Mouse (Mus musculus) heart, embryonic 16.5 days (tissue): ENCODE results near the gene Pdcd1lg2. TPM values are rescaled to one million over a fixed set of nuclear protein-coding genes. Genes with fewer than 3 reads are reported as not detected.
A peak's percentile ranks its signal among the peaks of the same experiment; 100 is the strongest.

ENCODE experiments used
- ATAC-seq: fragments of 200-750 bp; cut with Nextera tagmentation; replicated peaks from 2 replicates; pipeline ENCODE4 v1.8.0; 2017; ENCODE audit warnings: moderate number of reproducible peaks; ENCODE audit not compliant: insufficient read depth, low FRiP score; ENCODE audit errors: extremely low read depth
- H3K27ac ChIP-seq: fragments of 300-500 bp; sonication (generic); 2 replicates; pipeline ENCODE4 v1.5.1; 2014; ENCODE audit warnings: mild to moderate bottlenecking, low read length, control low read depth, moderate library complexity
- H3K27me3 ChIP-seq: fragments of 300-500 bp; sonication (generic); 2 replicates; pipeline ENCODE4 v1.6.1; 2014; ENCODE audit warnings: low read length, mixed read lengths; ENCODE audit not compliant: control insufficient read depth, insufficient read depth
- H3K36me3 ChIP-seq: fragments of 300-500 bp; sonication (generic); 2 replicates; pipeline ENCODE4 v1.6.1; 2014; ENCODE audit not compliant: control insufficient read depth, insufficient read depth
- H3K4me1 ChIP-seq: fragments of 300-500 bp; sonication (generic); 2 replicates; pipeline ENCODE4 v1.6.1; 2014; ENCODE audit warnings: low read length, mixed read lengths; ENCODE audit not compliant: control insufficient read depth, insufficient read depth
- H3K4me2 ChIP-seq: fragments of 300-500 bp; sonication (generic); 2 replicates; pipeline ENCODE4 v1.6.1; 2014; ENCODE audit warnings: low read depth, mild to moderate bottlenecking, control low read depth, low read length
- H3K4me3 ChIP-seq: fragments of 300-500 bp; sonication (generic); 2 replicates; pipeline ENCODE4 v1.5.1; 2014; ENCODE audit warnings: mild to moderate bottlenecking, control low read depth, low read length
- H3K9ac ChIP-seq: fragments of 300-500 bp; sonication (generic); 2 replicates; pipeline ENCODE4 v1.6.1; 2014; ENCODE audit warnings: low read length, control low read depth
- H3K9me3 ChIP-seq: fragments of 300-500 bp; sonication (generic); replicated peaks from 2 replicates; pipeline ENCODE4 v1.6.1; 2016; ENCODE audit warnings: low read length; ENCODE audit not compliant: control insufficient read depth
- WGBS: fragments of 180-500 bp; shearing (Covaris S2); extraction: QIAGEN DNeasy Blood & Tissue Kit; methylation state at CpG from one replicate; pipeline ENCODE4 v1.1.7; 2014; 5-methylcytosine and 5-hydroxymethylcytosine counted together
- polyA plus RNA-seq: library from polyadenylated mRNA; unstranded; fragments of >200 nt; fragmentation: Nextera tagmentation; extraction: Ambion mirVana; gene quantifications from 2 replicates; pipeline ENCODE4 v1.2.1, GENCODE M21; 2015

Pdcd1lg2 gene
- polyA plus RNA-seq, 1 experiment from 2014 or later: 0.41 TPM

- WGBS: 27% methylated on average over 10 of the region's 10 CpGs
- Histone ChIP-seq H3K4me2 (no peak overlapping the region), H3K27ac (peak overlapping the region; percentile 86), H3K27me3 (no peaks in the 10 kb centered on the region), H3K4me3 (no peak overlapping the region), H3K9ac (no peak overlapping the region), H3K4me1 (peaks cover 42% of the 10 kb centered on the region), H3K36me3 (no peaks in the 10 kb centered on the region), H3K9me3 (no peaks in the 10 kb centered on the region)
- peak; percentile 56 for ATAC-seq
Measured at GRCm38 (mm10) chr19:29468941-29469685, 58.4 kb downstream of the Pdcd1lg2 start.

DNA sequence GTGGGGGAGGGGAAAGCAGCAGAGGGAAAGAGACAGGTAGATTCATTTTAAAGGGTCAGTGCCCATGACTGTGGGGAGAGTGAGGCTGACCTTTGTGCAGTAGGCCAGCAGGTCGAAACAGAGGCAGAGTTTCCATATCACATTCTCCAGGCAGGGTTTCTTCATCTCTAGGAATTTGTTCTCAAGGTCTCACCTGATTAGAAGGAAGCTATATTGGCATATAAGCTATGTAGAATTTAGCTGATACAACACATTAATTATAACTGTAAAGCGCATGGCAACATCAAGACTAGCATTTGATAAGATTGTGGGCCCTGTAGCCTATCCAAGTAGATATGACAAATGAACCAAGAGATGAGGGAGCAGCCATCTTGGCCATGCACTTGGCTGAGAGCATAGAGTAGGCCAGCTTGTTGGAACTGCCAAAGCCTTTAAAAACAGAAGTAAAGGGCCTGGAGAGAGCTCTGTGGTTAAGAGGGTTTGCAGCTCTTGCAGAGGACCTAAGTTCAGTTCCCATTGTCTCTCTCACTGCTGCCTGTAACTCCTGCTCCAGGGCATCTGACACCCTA is 59.1 kb downstream of the Pdcd1lg2 start:
- Histone ChIP-seq H3K27me3 (no peaks in the 10 kb centered on the region), H3K9ac (no peak overlapping the region), H3K4me2 (no peak overlapping the region), H3K27ac (peak overlapping the region; percentile 86), H3K36me3 (no peaks in the 10 kb centered on the region), H3K4me3 (no peak overlapping the region), H3K4me1 (peaks cover 42% of the 10 kb centered on the region), H3K9me3 (no peaks in the 10 kb centered on the region)
- no peak for ATAC-seq
- 60% methylated on average over 2 of the region's 2 CpGs for WGBS

GRCm38 (mm10) chr19:29470652-29471051 is 59.9 kb downstream of the Pdcd1lg2 start:
- H3K27me3 ChIP-seq: no peaks in the 10 kb centered on the region
- H3K4me2 ChIP-seq: peak overlapping the region; percentile 54
- peaks cover 42% of the 10 kb centered on the region for H3K4me1 ChIP-seq
- H3K9ac ChIP-seq: peak overlapping the region; percentile 26; the same call in 1 of the 2 replicates
- H3K9me3 ChIP-seq: no peaks in the 10 kb centered on the region
- ATAC-seq: peak; percentile 35; the same call in 1 of the 2 replicates
- no peaks in the 10 kb centered on the region for H3K36me3 ChIP-seq
- 23% methylated on average over 4 of the region's 4 CpGs for WGBS
- peak overlapping the region; percentile 86 for H3K27ac ChIP-seq
- no peak overlapping the region for H3K4me3 ChIP-seq

DNA sequence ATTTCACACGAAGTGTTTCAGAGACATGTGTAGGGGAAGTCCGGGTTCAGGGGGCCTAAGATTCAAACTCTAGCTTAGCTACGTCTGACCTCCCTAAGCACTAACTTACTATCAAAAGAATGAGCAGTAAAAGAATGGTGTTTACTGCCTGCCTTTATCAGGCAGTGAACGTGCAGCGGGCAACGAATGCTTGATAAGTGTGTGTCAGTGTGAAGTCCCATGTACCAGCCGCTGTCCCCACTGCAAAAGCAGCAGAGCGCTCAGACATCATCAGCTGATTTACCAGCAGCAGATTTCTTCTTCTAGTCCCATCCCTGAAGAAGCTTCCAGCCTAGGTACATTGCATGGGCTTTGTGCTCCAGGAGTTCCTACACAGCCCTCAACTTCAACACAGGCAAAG is 61.7 kb downstream of the Pdcd1lg2 start:
- H3K27me3 ChIP-seq: no peaks in the 10 kb centered on the region
- H3K9me3 ChIP-seq: no peaks in the 10 kb centered on the region
- H3K36me3 ChIP-seq: no peaks in the 10 kb centered on the region
- H3K4me3 ChIP-seq: no peak overlapping the region
- no peak overlapping the region for H3K9ac ChIP-seq
- ATAC-seq: no peak; the same call in 1 of the 2 replicates
- no peak overlapping the region for H3K4me2 ChIP-seq
- H3K27ac ChIP-seq: peak overlapping the region; percentile 40
- H3K4me1 ChIP-seq: peaks cover 42% of the 10 kb centered on the region
- 40% methylated on average over 8 of the region's 8 CpGs for WGBS

DNA sequence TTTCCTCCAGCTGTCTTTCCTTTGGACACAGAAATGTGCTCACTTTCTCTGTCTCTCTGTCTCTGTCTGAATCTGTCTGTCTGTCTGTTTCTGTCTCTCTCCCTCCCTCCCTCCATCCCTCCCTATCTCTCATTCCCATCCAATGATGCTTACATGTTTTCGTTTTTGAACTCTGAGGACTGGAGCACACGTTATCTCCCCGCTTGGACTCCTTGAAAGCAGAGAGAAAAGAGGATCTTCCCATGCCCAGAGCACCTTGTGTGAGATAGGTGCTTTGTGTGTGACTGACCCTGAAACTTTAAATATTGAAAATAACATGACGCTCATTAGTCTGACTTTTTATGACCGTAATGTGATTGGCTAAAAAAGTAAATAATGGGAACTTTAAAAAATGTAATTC is 62.2 kb downstream of the Pdcd1lg2 start:
- no peaks in the 10 kb centered on the region for H3K9me3 ChIP-seq
- H3K27ac ChIP-seq: peak overlapping the region; percentile 40
- no peak overlapping the region for H3K4me2 ChIP-seq
- H3K4me1 ChIP-seq: peaks cover 39% of the 10 kb centered on the region
- no peak overlapping the region for H3K9ac ChIP-seq
- 77% methylated on average over 5 of the region's 5 CpGs for whole genome bisulfite sequencing
- H3K4me3 ChIP-seq: no peak overlapping the region
- H3K36me3 ChIP-seq: no peaks in the 10 kb centered on the region
- no peaks in the 10 kb centered on the region for H3K27me3 ChIP-seq
- no peak for ATAC-seq

GRCm38 (mm10) chr19:29474803-29475202 is 64.1 kb downstream of the Pdcd1lg2 start:
- no peak overlapping the region for H3K9ac ChIP-seq
- no peak for ATAC-seq
- H3K4me3 ChIP-seq: no peak overlapping the region
- peaks cover 28% of the 10 kb centered on the region for H3K4me1 ChIP-seq
- WGBS: 52% methylated on average over 2 of the region's 2 CpGs
- H3K4me2 ChIP-seq: no peak overlapping the region
- no peaks in the 10 kb centered on the region for H3K9me3 ChIP-seq
- no peaks in the 10 kb centered on the region for H3K36me3 ChIP-seq
- H3K27ac ChIP-seq: no peak overlapping the region
- H3K27me3 ChIP-seq: no peaks in the 10 kb centered on the region

GRCm38 (mm10) chr19:29475210-29475620 is 64.5 kb downstream of the Pdcd1lg2 start:
- Histone ChIP-seq H3K4me2 (no peak overlapping the region), H3K9ac (no peak overlapping the region), H3K27ac (no peak overlapping the region), H3K4me1 (peaks cover 24% of the 10 kb centered on the region), H3K36me3 (no peaks in the 10 kb centered on the region), H3K9me3 (no peaks in the 10 kb centered on the region), H3K27me3 (no peaks in the 10 kb centered on the region), H3K4me3 (no peak overlapping the region)
- ATAC-seq: no peak
- 71% methylated on average over 4 of the region's 4 CpGs for WGBS

DNA sequence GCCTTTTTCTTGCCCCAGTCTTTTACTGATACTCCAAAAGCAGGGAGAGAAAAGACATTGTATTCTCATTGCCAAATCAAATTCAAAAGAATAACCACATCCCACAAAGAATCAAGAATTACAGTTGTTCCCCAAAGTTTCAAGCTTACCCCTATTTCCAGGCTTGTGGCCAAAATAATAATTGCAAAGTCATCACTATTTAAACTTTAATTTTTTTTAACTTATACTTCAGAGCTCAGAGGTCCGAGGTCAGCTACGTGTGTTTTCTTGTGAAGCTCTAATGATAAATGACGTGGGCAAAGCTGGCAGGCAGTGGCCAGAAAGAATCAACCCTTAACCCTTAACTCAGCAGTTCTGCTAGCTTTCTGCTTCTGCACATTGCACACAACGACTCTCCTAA is 67.9 kb downstream of the Pdcd1lg2 start:
- 23% methylated on average over 4 of the region's 4 CpGs for WGBS
- Histone ChIP-seq H3K4me3 (no peak overlapping the region), H3K27me3 (no peaks in the 10 kb centered on the region), H3K4me1 (no peaks in the 10 kb centered on the region; the same call in 1 of the 2 replicates), H3K36me3 (no peaks in the 10 kb centered on the region), H3K27ac (no peak overlapping the region), H3K4me2 (no peak overlapping the region), H3K9ac (no peak overlapping the region), H3K9me3 (no peaks in the 10 kb centered on the region)
- no peak for ATAC-seq

DNA sequence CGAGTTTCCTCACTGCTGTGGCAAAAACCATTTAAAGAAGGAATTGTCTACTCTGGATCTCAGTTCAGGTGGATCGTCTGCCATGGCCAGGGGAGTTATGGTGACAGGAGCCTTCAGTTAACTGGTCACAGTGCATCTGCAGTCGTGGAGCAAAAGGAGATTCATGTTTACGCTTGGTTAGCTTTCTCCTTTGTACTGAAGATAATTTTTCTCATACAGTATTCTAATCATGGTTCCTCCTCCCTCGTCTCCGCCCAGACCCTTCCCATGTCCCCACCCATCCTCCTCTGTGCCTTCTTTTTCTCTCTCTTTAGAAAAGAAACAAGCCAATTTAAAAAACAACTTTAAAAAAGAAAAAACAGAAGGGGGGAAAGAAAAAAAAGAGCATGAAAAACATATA is 70.9 kb downstream of the Pdcd1lg2 start:
- H3K9me3 ChIP-seq: no peaks in the 10 kb centered on the region
- no peaks in the 10 kb centered on the region for H3K27me3 ChIP-seq
- no peak for ATAC-seq
- no peak overlapping the region for H3K4me3 ChIP-seq
- no peaks in the 10 kb centered on the region for H3K4me1 ChIP-seq
- H3K36me3 ChIP-seq: no peaks in the 10 kb centered on the region
- WGBS: 78% methylated on average over 6 of the region's 6 CpGs
- H3K4me2 ChIP-seq: no peak overlapping the region
- no peak overlapping the region for H3K9ac ChIP-seq
- H3K27ac ChIP-seq: no peak overlapping the region
